Comparison of ENCODE assay signal across 8 mouse cellular contexts in genomic region chr8:104219806-104220205, GRCm38 (mm10). TPM values are rescaled to one million over a fixed set of nuclear protein-coding genes. Genes with fewer than 3 reads are reported as not detected.
DNase-seq lines count a peak whose midpoint lies in the region; ATAC-seq and TF ChIP-seq lines count a peak whose summit lies in the region.

No protein-coding gene starts in this region.

- H3K9me3 ChIP-seq in forebrain, embryonic 12.5 days, result peaks cover 8% of the 10 kb centered on the region; the same call in 1 of the 2 replicates
- H3K9me3 ChIP-seq in hindbrain, embryonic 10.5 days, result 0 out of 2 replicates have a peak, but pooled peaks cover 6% of the 10 kb centered on the region
- H3K9me3 ChIP-seq in lung, embryonic 14.5 days (ENCODE audit: low read depth, low read length), result no peaks in the 10 kb centered on the region

- peaks cover 8% of the 10 kb centered on the region for H3K36me3 ChIP-seq in forebrain, embryonic 12.5 days (replicated peaks)
- peaks cover 14% of the 10 kb centered on the region for H3K36me3 ChIP-seq in hindbrain, embryonic 10.5 days
- no peaks in the 10 kb centered on the region for H3K36me3 ChIP-seq in lung, embryonic 14.5 days (ENCODE audit: insufficient read depth)

- H3K27ac ChIP-seq in forebrain, embryonic 12.5 days, result no peak overlapping the region
- H3K27ac ChIP-seq in hindbrain, embryonic 10.5 days, result no peak overlapping the region
- no peak overlapping the region for H3K27ac ChIP-seq in layer of hippocampus, adult 2 months
- H3K27ac ChIP-seq in lung, embryonic 14.5 days (ENCODE audit: low read depth), result no peak overlapping the region

- H3K4me3 ChIP-seq in forebrain, embryonic 12.5 days (replicated peaks), result no peak overlapping the region
- no peak overlapping the region for H3K4me3 ChIP-seq in hindbrain, embryonic 10.5 days
- H3K4me3 ChIP-seq in layer of hippocampus, adult 2 months, result no peak overlapping the region
- no peak overlapping the region for H3K4me3 ChIP-seq in lung, embryonic 14.5 days (ENCODE audit: low read depth, low read length)

- ATAC-seq in forebrain, embryonic 12.5 days (ENCODE audit: low FRiP score), result peak; percentile 71
- peak; percentile 81 for ATAC-seq in lung, embryonic 14.5 days (ENCODE audit: insufficient read depth)

- no peak overlapping the region for H3K9ac ChIP-seq in forebrain, embryonic 12.5 days
- no peak overlapping the region for H3K9ac ChIP-seq in lung, embryonic 14.5 days

- no peaks in the 10 kb centered on the region for H3K27me3 ChIP-seq in forebrain, embryonic 12.5 days
- H3K27me3 ChIP-seq in hindbrain, embryonic 10.5 days (ENCODE audit: insufficient read depth, poor library complexity, severe bottlenecking), result peaks cover 16% of the 10 kb centered on the region
- H3K27me3 ChIP-seq in lung, embryonic 14.5 days (ENCODE audit: insufficient read depth, low read length), result no peaks in the 10 kb centered on the region

- peak; percentile 87 for DNase-seq in ES-CJ7 (ENCODE audit: low read depth, low spot score)
- DNase-seq in c-Kit-positive CD71-positive TER-119-negative erythroid progenitor cells, embryonic 14.5 days (ENCODE audit: low read depth), result peak; percentile 51
- peak; percentile 83 for DNase-seq in hindbrain, embryonic 10.5 days (ENCODE audit: low spot score)
- peak; percentile 68 to 85 for DNase-seq in layer of hippocampus, adult 2 months (ENCODE audit: low spot score in 2 of 2)
- DNase-seq in lung, embryonic 14.5 days, result peak; percentile 91
- peak; percentile 29 for DNase-seq in ovary, adult 18-20 months (ENCODE audit: low spot score)
- DNase-seq in thymus, postnatal 10 days (ENCODE audit: low spot score in 2 of 2), result peak; percentile 31 to 74

- no peak overlapping the region for H3K4me2 ChIP-seq in forebrain, embryonic 12.5 days
- no peak overlapping the region for H3K4me2 ChIP-seq in lung, embryonic 14.5 days

- H3K4me1 ChIP-seq in forebrain, embryonic 12.5 days, result no peaks in the 10 kb centered on the region
- H3K4me1 ChIP-seq in hindbrain, embryonic 10.5 days (replicated peaks), result no peaks in the 10 kb centered on the region; the same call in 1 of the 2 replicates
- H3K4me1 ChIP-seq in lung, embryonic 14.5 days (ENCODE audit: insufficient read depth), result no peaks in the 10 kb centered on the region

- TF ChIP-seq CTCF in layer of hippocampus, adult 2 months (conservative IDR thresholded peaks at IDR 0.05), result peak; percentile 92
- TF ChIP-seq CTCF in lung, embryonic 14.5 days (IDR thresholded peaks at IDR 0.05; ENCODE audit: low read depth), result peak; percentile 95

- WGBS in forebrain, embryonic 12.5 days, result 44% methylated on average over 5 of the region's 5 CpGs
- 44% methylated on average over 5 of the region's 5 CpGs for WGBS in hindbrain, embryonic 10.5 days
- 33% methylated on average over 5 of the region's 5 CpGs for WGBS in lung, embryonic 14.5 days

RNA-seq across cellular contexts. Expression of gene Tk2, which starts 28.6 kb away (rescaled TPM):
- 35.4 and 35.9 TPM in 2 replicates for polyA plus RNA-seq in forebrain, embryonic 12.5 days (2016; fragmentation: Nextera tagmentation; extraction: Ambion mirVana)
- 28.3 and 31.7 TPM in 2 replicates for polyA plus RNA-seq in hindbrain, embryonic 10.5 days (2016; fragmentation: Nextera tagmentation; extraction: Ambion mirVana)
- total RNA-seq in layer of hippocampus, adult 2 months (2021), result 10 to 100 TPM; 36.9 to 37.6 TPM
- polyA plus RNA-seq in lung, embryonic 14.5 days (2014; fragmentation: Nextera tagmentation; extraction: Ambion mirVana), result 16.3 and 16.4 TPM in 2 replicates

RNA-seq across cellular contexts. Expression of gene Cklf, which starts 30.9 kb away (rescaled TPM):
- polyA plus RNA-seq in forebrain, embryonic 12.5 days (2016; fragmentation: Nextera tagmentation; extraction: Ambion mirVana), result 39.6 and 45.2 TPM in 2 replicates
- polyA plus RNA-seq in hindbrain, embryonic 10.5 days (2016; fragmentation: Nextera tagmentation; extraction: Ambion mirVana), result 35.8 and 36.7 TPM in 2 replicates
- 1 to 10 TPM; 8.0 to 8.7 TPM for total RNA-seq in layer of hippocampus, adult 2 months (2021)
- polyA plus RNA-seq in lung, embryonic 14.5 days (2014; fragmentation: Nextera tagmentation; extraction: Ambion mirVana), result 39.1 and 45.4 TPM in 2 replicates

RNA-seq across cellular contexts. Expression of gene Bean1, which starts 49.6 kb away (rescaled TPM):
- 0.31 and 0.82 TPM in 2 replicates for polyA plus RNA-seq in forebrain, embryonic 12.5 days (2016; fragmentation: Nextera tagmentation; extraction: Ambion mirVana)
- 0.15 and 0.85 TPM in 2 replicates for polyA plus RNA-seq in hindbrain, embryonic 10.5 days (2016; fragmentation: Nextera tagmentation; extraction: Ambion mirVana)
- total RNA-seq in layer of hippocampus, adult 2 months (2021), result 1 to 10 TPM; 5.3 to 5.4 TPM
- polyA plus RNA-seq in lung, embryonic 14.5 days (2014; fragmentation: Nextera tagmentation; extraction: Ambion mirVana), result 0.74 and 0.86 TPM in 2 replicates

Comparison
In these comparisons a context has a peak if more than half of its experiments do, and no peak if none do; other contexts are left out.
1. DNase-seq: peak in every context shown above with its lines; median percentile 91 in lung, embryonic 14.5 days; 87 in ES-CJ7; 83 in hindbrain, embryonic 10.5 days; 76 in layer of hippocampus, adult 2 months; 52 in thymus, postnatal 10 days; 51 in c-Kit-positive CD71-positive TER-119-negative erythroid progenitor cells, embryonic 14.5 days; 29 in ovary, adult 18-20 months.